Mouse (Mus musculus) monocyte, adult 2 months (primary cell): ENCODE data around the gene Srd5a3.

Experiments used
- DNase-seq, 2 experiments: peaks; one replicate each; pipeline ENCODE4 v3.0.0; 2022; ENCODE audit warnings: low spot score in 2 of 2, low read depth in 1 of 2

Gene Srd5a3

DNA sequence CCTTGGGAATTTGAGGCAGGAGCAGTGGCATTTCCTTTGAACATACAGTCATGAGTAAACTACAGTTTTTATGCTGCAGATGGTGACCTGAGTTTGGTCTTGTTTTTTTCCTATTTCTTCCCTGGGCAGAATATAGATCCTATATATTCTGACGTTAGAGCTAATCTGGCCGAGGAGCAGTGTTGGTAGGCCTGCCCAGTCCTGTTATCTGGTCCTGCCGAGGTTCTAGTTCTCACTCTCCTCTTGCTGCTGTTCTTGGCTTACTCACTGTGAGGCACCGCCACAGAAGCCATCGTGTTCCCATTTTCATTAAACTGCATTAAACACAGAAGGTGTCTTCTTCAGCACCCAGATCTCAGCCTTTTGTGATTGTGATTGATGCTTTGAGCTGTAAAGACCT is 47.8 kb downstream of the Srd5a3 start:
- DNase-seq: no peak

DNA sequence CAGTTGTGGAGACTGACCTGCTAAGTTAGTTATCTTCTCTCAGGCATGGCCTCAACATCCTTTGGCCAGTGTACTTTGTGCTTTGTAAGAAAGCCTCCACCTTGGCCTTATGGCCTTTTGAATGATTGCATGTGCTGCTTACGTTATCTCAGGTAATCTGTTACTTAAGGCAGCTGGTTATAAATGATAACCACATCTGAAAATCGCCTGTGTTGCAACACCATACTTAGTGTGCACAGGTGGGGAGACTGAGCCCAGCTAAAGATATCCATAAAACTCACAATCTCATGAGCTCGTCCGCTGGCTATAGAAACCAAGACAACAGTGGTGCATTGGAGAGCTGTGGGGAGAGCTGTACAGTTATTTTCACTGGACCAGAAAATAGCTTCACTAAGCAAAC is 50.5 kb downstream of the Srd5a3 start:
- DNase-seq: no peak

- DNase-seq: no peak
These were observed 53.0 kb downstream of the Srd5a3 start for GRCm38 (mm10) chr5:76193075-76193474.

- DNase-seq: no peak
These were observed 54.4 kb downstream of the Srd5a3 start for GRCm38 (mm10) chr5:76194377-76194945.

GRCm38 (mm10) chr5:76199346-76199745 is 59.3 kb downstream of the Srd5a3 start:
- DNase-seq: no peak

GRCm38 (mm10) chr5:76203171-76203570 is 63.1 kb downstream of the Srd5a3 start:
- no peak for DNase-seq
